Mouse (Mus musculus): ENCODE measurements at regions not wholly inside any gene's neighbourhood (a gene's known extent, or its start where the extent isn't known, plus 50 kb on each side); places are given as distances from the start of the nearest gene placed in this dataset.

- no peak for TF ChIP-seq CTCF (IDR thresholded peaks at IDR 0.05; ENCODE audit: borderline replicate concordance, extremely low read depth, insufficient read depth, insufficient read length)
- TF ChIP-seq POLR2A (IDR thresholded peaks at IDR 0.05; ENCODE audit: borderline replicate concordance, extremely low read depth, insufficient read depth, insufficient read length, poor library complexity, severe bottlenecking) = no peak
These were observed 864.2 kb upstream of the A1bg start for GRCm38 (mm10) chr15:61787046-61787445.

All from brain, embryonic 14.5 days (tissue).